In the genomic region with DNA sequence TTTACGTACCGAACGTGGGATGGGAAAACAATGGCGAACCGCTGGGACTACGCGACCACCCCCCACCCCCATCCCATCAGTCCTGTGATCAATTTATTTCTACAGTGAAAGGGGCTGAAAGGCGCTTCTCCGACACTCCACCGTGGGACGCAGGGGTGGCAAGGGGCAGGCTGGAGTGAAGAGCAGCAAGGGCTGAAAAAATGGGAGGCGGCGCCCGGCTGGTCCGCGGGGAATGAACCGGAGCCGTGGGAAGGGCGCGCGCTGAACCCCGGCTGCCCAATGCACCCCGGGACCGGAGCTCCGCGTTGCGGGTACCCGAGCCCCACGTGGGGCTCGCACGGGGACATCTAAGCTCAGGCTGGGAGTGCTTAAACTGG, we compare ENCODE assay signal across 8 mouse cellular contexts. TPM values are rescaled to one million over a fixed set of nuclear protein-coding genes. Genes with fewer than 3 reads are reported as not detected.
DNase-seq lines count a peak whose midpoint lies in the region; ATAC-seq and TF ChIP-seq lines count a peak whose summit lies in the region.

No protein-coding gene starts in this region.

- no peak for DNase-seq in lung, postnatal 4 days
- no peak for DNase-seq in thymus, postnatal 36 days
- DNase-seq in right cerebral cortex, postnatal 36 days (ENCODE audit: low spot score in 2 of 2) = no peak
- DNase-seq in layer of hippocampus, postnatal 36 days = no peak

- WGBS in lung, embryonic 16.5 days = under 1% methylated on average over 25 of the region's 31 CpGs
- 0% methylated on average over 31 of the region's 31 CpGs for WGBS in forebrain, embryonic 15.5 days
- 0% methylated on average over 31 of the region's 31 CpGs for WGBS in limb, embryonic 12.5 days
- under 1% methylated on average over 31 of the region's 31 CpGs for WGBS in olfactory bulb, adult 2 months

- peak overlapping the region; percentile 95 for H3K4me2 ChIP-seq in lung, embryonic 16.5 days (ENCODE audit: low read depth, low read length)
- H3K4me2 ChIP-seq in forebrain, embryonic 15.5 days (replicated peaks) = peak overlapping the region; percentile 100
- peak overlapping the region; percentile 99 for H3K4me2 ChIP-seq in limb, embryonic 12.5 days

- peak overlapping the region; percentile 79 for H3K9ac ChIP-seq in lung, embryonic 16.5 days (ENCODE audit: low read length)
- peak overlapping the region; percentile 73 for H3K9ac ChIP-seq in forebrain, embryonic 15.5 days (replicated peaks)
- H3K9ac ChIP-seq in limb, embryonic 12.5 days (replicated peaks) = peak overlapping the region; percentile 84

- no peak for TF ChIP-seq POLR2A in olfactory bulb, adult 2 months (IDR thresholded peaks at IDR 0.05; ENCODE audit: insufficient read depth, low read depth, low read length)

- peak; percentile 7; the same call in 1 of the 2 replicates for ATAC-seq in lung, embryonic 16.5 days (ENCODE audit: low read depth)
- ATAC-seq in forebrain, embryonic 15.5 days (replicated peaks) = peak; percentile 33; the same call in 1 of the 2 replicates
- ATAC-seq in limb, embryonic 12.5 days (ENCODE audit: insufficient number of reproducible peaks, insufficient read depth, low FRiP score, low TSS enrichment, low read depth) = no peak

- peak overlapping the region; percentile 91 for H3K27ac ChIP-seq in lung, embryonic 16.5 days (ENCODE audit: low read length)
- peak overlapping the region; percentile 83; the same call in 1 of the 2 replicates for H3K27ac ChIP-seq in forebrain, embryonic 15.5 days (replicated peaks)
- H3K27ac ChIP-seq in limb, embryonic 12.5 days = 0 out of 2 replicates have a peak overlapping the region, but pooled peaks have one; percentile 88
- H3K27ac ChIP-seq in olfactory bulb, adult 2 months (ENCODE audit: insufficient read depth, low read depth, low read length) = peak overlapping the region; percentile 16; the same call in 1 of the 2 replicates

- TF ChIP-seq CTCF in olfactory bulb, adult 2 months (IDR thresholded peaks at IDR 0.05; ENCODE audit: insufficient read depth, low read depth, low read length) = no peak

- no peaks in the 10 kb centered on the region for H3K36me3 ChIP-seq in lung, embryonic 16.5 days (ENCODE audit: control insufficient read depth, insufficient read depth, low read length)
- no peaks in the 10 kb centered on the region for H3K36me3 ChIP-seq in forebrain, embryonic 15.5 days
- H3K36me3 ChIP-seq in limb, embryonic 12.5 days = no peaks in the 10 kb centered on the region

- H3K4me3 ChIP-seq in lung, embryonic 16.5 days (ENCODE audit: low read length) = peak overlapping the region; percentile 83
- H3K4me3 ChIP-seq in forebrain, embryonic 15.5 days = peak overlapping the region; percentile 80
- H3K4me3 ChIP-seq in limb, embryonic 12.5 days (replicated peaks) = peak overlapping the region; percentile 78
- H3K4me3 ChIP-seq in olfactory bulb, adult 2 months (ENCODE audit: insufficient read depth, low read depth, low read length) = peak overlapping the region; percentile 56

- H3K4me1 ChIP-seq in lung, embryonic 16.5 days (replicated peaks; ENCODE audit: control insufficient read depth, insufficient read depth, low read length) = peaks cover 28% of the 10 kb centered on the region
- peaks cover 21% of the 10 kb centered on the region for H3K4me1 ChIP-seq in forebrain, embryonic 15.5 days
- peaks cover 33% of the 10 kb centered on the region for H3K4me1 ChIP-seq in limb, embryonic 12.5 days (replicated peaks)
- peaks cover 10% of the 10 kb centered on the region for H3K4me1 ChIP-seq in olfactory bulb, adult 2 months (ENCODE audit: control insufficient read depth, insufficient read depth, low read length)

- H3K27me3 ChIP-seq in lung, embryonic 16.5 days (ENCODE audit: control insufficient read depth, insufficient read depth, low read depth, low read length) = no peaks in the 10 kb centered on the region
- H3K27me3 ChIP-seq in forebrain, embryonic 15.5 days = no peaks in the 10 kb centered on the region
- peaks cover 20% of the 10 kb centered on the region for H3K27me3 ChIP-seq in limb, embryonic 12.5 days

- H3K9me3 ChIP-seq in lung, embryonic 16.5 days (ENCODE audit: control insufficient read depth, low read length) = no peaks in the 10 kb centered on the region
- no peaks in the 10 kb centered on the region for H3K9me3 ChIP-seq in forebrain, embryonic 15.5 days
- H3K9me3 ChIP-seq in limb, embryonic 12.5 days = no peaks in the 10 kb centered on the region

RNA-seq across cellular contexts. Expression of a gene that starts 1.0 kb away (rescaled TPM):
- polyA plus RNA-seq in lung, embryonic 16.5 days (2015; fragmentation: Nextera tagmentation; extraction: Ambion mirVana) = 6.1 and 6.7 TPM in 2 replicates
- polyA plus RNA-seq in forebrain, embryonic 15.5 days (2015; fragmentation: Nextera tagmentation; extraction: Ambion mirVana) = 4.6 and 5.1 TPM in 2 replicates
- polyA plus RNA-seq in limb, embryonic 12.5 days (2016; fragmentation: Nextera tagmentation; extraction: Ambion mirVana) = 5.6 and 8.0 TPM in 2 replicates
- not detected in 2 replicates for polyA plus RNA-seq in olfactory bulb, adult 2 months (2012; ENCODE audit: insufficient read depth, insufficient read length, low replicate concordance, missing spikeins)
- 1 to 10 TPM; 7.2 TPM for total RNA-seq in layer of hippocampus, postnatal 36 days (2021)

RNA-seq across cellular contexts. Expression of a gene that starts 59.8 kb away (rescaled TPM):
- 2.9 and 3.4 TPM in 2 replicates for polyA plus RNA-seq in lung, embryonic 16.5 days (2015; fragmentation: Nextera tagmentation; extraction: Ambion mirVana)
- polyA plus RNA-seq in forebrain, embryonic 15.5 days (2015; fragmentation: Nextera tagmentation; extraction: Ambion mirVana) = 5.2 and 5.9 TPM in 2 replicates
- polyA plus RNA-seq in limb, embryonic 12.5 days (2016; fragmentation: Nextera tagmentation; extraction: Ambion mirVana) = 1.3 and 1.7 TPM in 2 replicates
- polyA plus RNA-seq in olfactory bulb, adult 2 months (2012; ENCODE audit: insufficient read depth, insufficient read length, low replicate concordance, missing spikeins) = not detected in 2 replicates
- total RNA-seq in layer of hippocampus, postnatal 36 days (2021) = 1 to 10 TPM; 1.2 to 1.4 TPM

Comparison
In these comparisons a context has a peak if more than half of its experiments do, and no peak if none do; other contexts are left out.
1. H3K27ac ChIP-seq: peak in every context shown above with its lines; median percentile 91 in lung, embryonic 16.5 days; 88 in limb, embryonic 12.5 days; 83 in forebrain, embryonic 15.5 days; 16 in olfactory bulb, adult 2 months.